Mouse (Mus musculus): ENCODE data around the gene Gm47985. TPM values are rescaled to one million over a fixed set of nuclear protein-coding genes. Genes with fewer than 3 reads are reported as not detected.
"Not testable (repeated sequence)": the region's sequence is repeated elsewhere in the genome, so short reads cannot be mapped to it uniquely, and the experiment has no call there.

Gene Gm47985
- polyA plus RNA-seq (2015; fragmentation: Nextera tagmentation; extraction: Ambion mirVana) = 0.60 and 0.67 TPM in 2 replicates

- no CpG with 5 or more reads among the region's 7 CpGs for WGBS (ENCODE audit: insufficient replicate concordance)
- not testable (repeated sequence) for ATAC-seq; H3K27me3 ChIP-seq (ENCODE audit: insufficient read depth, low read length); H3K36me3 ChIP-seq (replicated peaks; ENCODE audit: insufficient read depth, low read length); H3K9ac ChIP-seq (replicated peaks); H3K9me3 ChIP-seq (ENCODE audit: low read length); H3K4me2 ChIP-seq (ENCODE audit: low read depth, low read length); H3K27ac ChIP-seq (ENCODE audit: low read depth); DNase-seq; H3K4me3 ChIP-seq (ENCODE audit: low read depth, low read length)
- H3K4me1 ChIP-seq (ENCODE audit: insufficient read depth) = peaks cover 15% of the 10 kb centered on the region
Observed at GRCm38 (mm10) chr1:151182266-151182665, at the start of gene Gm47985. Gm47985 (plus strand) TSS chr1:151182537.

GRCm38 (mm10) chr1:151132686-151133085, 49.7 kb upstream of the Gm47985 start:
- Histone ChIP-seq H3K4me2 (ENCODE audit: low read depth, low read length) (no peak overlapping the region), H3K36me3 (replicated peaks; ENCODE audit: insufficient read depth, low read length) (no peaks in the 10 kb centered on the region), H3K9me3 (ENCODE audit: low read length) (no peaks in the 10 kb centered on the region), H3K4me1 (ENCODE audit: insufficient read depth) (peaks cover 28% of the 10 kb centered on the region), H3K27me3 (ENCODE audit: insufficient read depth, low read length) (no peaks in the 10 kb centered on the region), H3K27ac (ENCODE audit: low read depth) (no peak overlapping the region), H3K4me3 (ENCODE audit: low read depth, low read length) (no peak overlapping the region), H3K9ac (replicated peaks) (no peak overlapping the region)
- 82% methylated on average over 7 of the region's 7 CpGs for WGBS (ENCODE audit: insufficient replicate concordance)
- TF ChIP-seq EP300 (IDR thresholded peaks at IDR 0.05; ENCODE audit: low read depth) (no peak), CTCF (IDR thresholded peaks at IDR 0.05; ENCODE audit: low read depth) (no peak)
- ATAC-seq (no peak), DNase-seq (no peak)

GRCm38 (mm10) chr1:151138388-151138787, 43.9 kb upstream of the Gm47985 start:
- H3K9me3 ChIP-seq (ENCODE audit: low read length) = no peaks in the 10 kb centered on the region
- DNase-seq = no peak
- H3K4me1 ChIP-seq (ENCODE audit: insufficient read depth) = no peaks in the 10 kb centered on the region
- ATAC-seq = no peak
- H3K36me3 ChIP-seq (replicated peaks; ENCODE audit: insufficient read depth, low read length) = no peaks in the 10 kb centered on the region
- H3K9ac ChIP-seq (replicated peaks) = no peak overlapping the region
- WGBS (ENCODE audit: insufficient replicate concordance) = 74% methylated on average over 6 of the region's 6 CpGs
- H3K4me2 ChIP-seq (ENCODE audit: low read depth, low read length) = no peak overlapping the region
- no peaks in the 10 kb centered on the region for H3K27me3 ChIP-seq (ENCODE audit: insufficient read depth, low read length)
- TF ChIP-seq EP300 (IDR thresholded peaks at IDR 0.05; ENCODE audit: low read depth) = no peak
- TF ChIP-seq CTCF (IDR thresholded peaks at IDR 0.05; ENCODE audit: low read depth) = no peak
- no peak overlapping the region for H3K4me3 ChIP-seq (ENCODE audit: low read depth, low read length)
- no peak overlapping the region for H3K27ac ChIP-seq (ENCODE audit: low read depth)

GRCm38 (mm10) chr1:151140956-151141355, 41.4 kb upstream of the Gm47985 start:
- TF ChIP-seq CTCF (IDR thresholded peaks at IDR 0.05; ENCODE audit: low read depth) = no peak
- no peak for TF ChIP-seq EP300 (IDR thresholded peaks at IDR 0.05; ENCODE audit: low read depth)
- H3K9ac ChIP-seq (replicated peaks) = no peak overlapping the region
- WGBS (ENCODE audit: insufficient replicate concordance) = 78% methylated on average over 3 of the region's 3 CpGs

GRCm38 (mm10) chr1:151144471-151145146, 37.7 kb upstream of the Gm47985 start:
- Histone ChIP-seq H3K27ac (ENCODE audit: low read depth) (no peak overlapping the region), H3K4me1 (ENCODE audit: insufficient read depth) (no peaks in the 10 kb centered on the region), H3K4me3 (ENCODE audit: low read depth, low read length) (no peak overlapping the region), H3K27me3 (ENCODE audit: insufficient read depth, low read length) (no peaks in the 10 kb centered on the region), H3K9ac (replicated peaks) (no peak overlapping the region), H3K9me3 (ENCODE audit: low read length) (no peaks in the 10 kb centered on the region), H3K4me2 (ENCODE audit: low read depth, low read length) (no peak overlapping the region), H3K36me3 (replicated peaks; ENCODE audit: insufficient read depth, low read length) (no peaks in the 10 kb centered on the region)
- no peak for TF ChIP-seq EP300 (IDR thresholded peaks at IDR 0.05; ENCODE audit: low read depth)
- TF ChIP-seq CTCF (IDR thresholded peaks at IDR 0.05; ENCODE audit: low read depth) = no peak
- no peak for DNase-seq
- 65% methylated on average over 6 of the region's 6 CpGs for WGBS (ENCODE audit: insufficient replicate concordance)
- no peak for ATAC-seq

More at GRCm38 (mm10) chr1:151140956-151141355, 41.4 kb upstream of the Gm47985 start:
- no peak overlapping the region for H3K4me2 ChIP-seq (ENCODE audit: low read depth, low read length)
- DNase-seq (no peak), ATAC-seq (no peak)
- no peak overlapping the region for H3K4me3 ChIP-seq (ENCODE audit: low read depth, low read length)
- H3K9me3 ChIP-seq (ENCODE audit: low read length) = no peaks in the 10 kb centered on the region
- H3K4me1 ChIP-seq (ENCODE audit: insufficient read depth) = no peaks in the 10 kb centered on the region
- H3K36me3 ChIP-seq (replicated peaks; ENCODE audit: insufficient read depth, low read length) = no peaks in the 10 kb centered on the region
- no peak overlapping the region for H3K27ac ChIP-seq (ENCODE audit: low read depth)
- H3K27me3 ChIP-seq (ENCODE audit: insufficient read depth, low read length) = no peaks in the 10 kb centered on the region

- Histone ChIP-seq H3K27me3 (ENCODE audit: insufficient read depth, low read length) (no peaks in the 10 kb centered on the region), H3K27ac (ENCODE audit: low read depth) (no peak overlapping the region), H3K9ac (replicated peaks) (no peak overlapping the region), H3K4me1 (ENCODE audit: insufficient read depth) (no peaks in the 10 kb centered on the region), H3K4me3 (ENCODE audit: low read depth, low read length) (no peak overlapping the region), H3K36me3 (replicated peaks; ENCODE audit: insufficient read depth, low read length) (no peaks in the 10 kb centered on the region), H3K9me3 (ENCODE audit: low read length) (no peaks in the 10 kb centered on the region), H3K4me2 (ENCODE audit: low read depth, low read length) (no peak overlapping the region)
- ATAC-seq (no peak), DNase-seq (no peak)
- TF ChIP-seq EP300 (IDR thresholded peaks at IDR 0.05; ENCODE audit: low read depth) (no peak), CTCF (IDR thresholded peaks at IDR 0.05; ENCODE audit: low read depth) (no peak)
Observed at GRCm38 (mm10) chr1:151147801-151148200, 34.5 kb upstream of the Gm47985 start.
